Mouse (Mus musculus) ES-E14 (cell line): ENCODE data around the gene Angptl7. TPM values are rescaled to one million over a fixed set of nuclear protein-coding genes. Genes with fewer than 3 reads are reported as not detected.

Source experiments
- DNase-seq: peaks from one replicate; pipeline ENCODE4 v3.0.0-alpha.2; 2013; ENCODE audit warnings: low read depth, low spot score
- H3K27ac ChIP-seq: 2 replicates; pipeline ENCODE4 v1.5.1; 2012; ENCODE audit warnings: low read depth, mild to moderate bottlenecking, low read length, moderate library complexity, mixed read lengths; ENCODE audit not compliant: poor library complexity, insufficient read depth, severe bottlenecking
- H3K36me3 ChIP-seq: 2 replicates; pipeline ENCODE4 v1.6.1; 2012; ENCODE audit warnings: mild to moderate bottlenecking, low read length, moderate library complexity, mixed read lengths; ENCODE audit not compliant: control insufficient read depth, poor library complexity, insufficient read depth, severe bottlenecking
- H3K4me1 ChIP-seq, 2 experiments: fragments of 150-350 bp in 1 of 2; sonication (generic) in 1 of 2; 2 replicates each; pipeline ENCODE4 v1.6.1; 2012; ENCODE audit warnings: low read length in 2 of 2, mild to moderate bottlenecking in 1 of 2, mixed read lengths in 1 of 2; ENCODE audit not compliant: control insufficient read depth in 2 of 2, insufficient read depth in 2 of 2, poor library complexity in 1 of 2
- H3K4me3 ChIP-seq, 2 experiments: fragments of 150-350 bp in 1 of 2; sonication (generic) in 1 of 2; 2 replicates each; pipeline ENCODE4 v1.5.1; 2012; ENCODE audit warnings: low read length in 2 of 2, low read depth in 1 of 2, mild to moderate bottlenecking in 1 of 2, mixed read lengths in 1 of 2; ENCODE audit not compliant: insufficient read depth in 1 of 2, poor library complexity in 1 of 2, severe bottlenecking in 1 of 2
- H3K9ac ChIP-seq: 2 replicates; pipeline ENCODE4 v1.6.1; 2012; ENCODE audit warnings: low read depth, mild to moderate bottlenecking, low read length, mixed read lengths; ENCODE audit not compliant: poor library complexity, insufficient read depth, severe bottlenecking
- H3K9me3 ChIP-seq: fragments of 150-350 bp; sonication (generic); 2 replicates; pipeline ENCODE4 v1.6.1; 2012; ENCODE audit warnings: low read depth, mild to moderate bottlenecking, low read length; ENCODE audit not compliant: control insufficient read depth, insufficient read depth
- CHD2 ChIP-seq: IDR thresholded peaks from 2 replicates; pipeline ENCODE4 v1.6.1; 2014; ENCODE audit warnings: mild to moderate bottlenecking, low read depth, low read length, inconsistent platforms
- HCFC1 ChIP-seq: IDR thresholded peaks from 2 replicates; pipeline ENCODE4 v1.6.1; 2012; ENCODE audit warnings: low read length, inconsistent platforms, borderline replicate concordance; ENCODE audit not compliant: insufficient read depth
- MAFK ChIP-seq: IDR thresholded peaks from 2 replicates; pipeline ENCODE4 v1.6.1; 2014; ENCODE audit warnings: mild to moderate bottlenecking, low read depth, low read length, inconsistent platforms; ENCODE audit not compliant: insufficient read depth
- ZC3H11A ChIP-seq: IDR thresholded peaks from 2 replicates; pipeline ENCODE4 v1.6.1; 2012; ENCODE audit warnings: low read depth, mild to moderate bottlenecking, inconsistent platforms, low read length, borderline replicate concordance
- ZNF384 ChIP-seq: IDR thresholded peaks from 2 replicates; pipeline ENCODE4 v1.6.1; 2012; ENCODE audit warnings: low read depth, low read length, inconsistent platforms
- in situ Hi-C, 2 experiments: fragments of 600-800 bp; cut with MboI; formaldehyde crosslinking; loops; one replicate each; pipeline ENCODE4 v1.15.1; 2025; ENCODE audit warnings: low sequenced_read_pairs in 2 of 2, inconsistent platforms in 1 of 2; ENCODE audit not compliant: unreplicated experiment in 2 of 2
- total RNA-seq: library from RNA; depleted of rRNA; stranded (reverse); fragments of 300-350 nt; gene quantifications from 2 replicates; pipeline ENCODE4 v1.2.3, GENCODE M21; 2012

Gene Angptl7
- total RNA-seq, 1 experiment = 0.13 TPM

- H3K27ac ChIP-seq = no peak overlapping the region; the same call in 1 of the 2 replicates
- peaks cover 0 to 7% of the 10 kb centered on the region in 2 experiments; a peak in 1 of 4 replicates for H3K4me1 ChIP-seq
- no peak overlapping the region for H3K4me3 ChIP-seq
- H3K36me3 ChIP-seq = peaks cover 54% of the 10 kb centered on the region
- no peak overlapping the region for H3K9ac ChIP-seq
- in situ Hi-C loops = no loop called here
- no peak for DNase-seq
- TF ChIP-seq MAFK = no peak
- TF ChIP-seq HCFC1 = no peak
- no peak for TF ChIP-seq ZC3H11A
- no peak for TF ChIP-seq CHD2
- no peak for TF ChIP-seq ZNF384
- no peaks in the 10 kb centered on the region for H3K9me3 ChIP-seq
Observed at GRCm38 (mm10) chr4:148471363-148471806, 28.9 kb downstream of the Angptl7 start.

GRCm38 (mm10) chr4:148469487-148470252 is 30.6 kb downstream of the Angptl7 start:
- H3K36me3 ChIP-seq = peaks cover 55% of the 10 kb centered on the region
- in situ Hi-C loops = no loop called here

GRCm38 (mm10) chr4:148468396-148468795 is 31.9 kb downstream of the Angptl7 start:
- peak overlapping the region; percentile 6; the same call in 1 of the 2 replicates for H3K27ac ChIP-seq
- in situ Hi-C loops = no loop called here
- H3K4me1 ChIP-seq = peaks cover 0 to 7% of the 10 kb centered on the region in 2 experiments; a peak in 1 of 4 replicates
- no peak for DNase-seq
- no peaks in the 10 kb centered on the region for H3K9me3 ChIP-seq
- TF ChIP-seq HCFC1 = no peak
- no peak for TF ChIP-seq ZNF384
- H3K4me3 ChIP-seq = peak overlapping the region in 1 of 2 experiments; percentile 22; a peak in 1 of 4 replicates
- H3K9ac ChIP-seq = peak overlapping the region; percentile 0; the same call in 1 of the 2 replicates
- peaks cover 65% of the 10 kb centered on the region for H3K36me3 ChIP-seq

More at GRCm38 (mm10) chr4:148469487-148470252, 30.6 kb downstream of the Angptl7 start:
- Histone ChIP-seq H3K4me3 (no peak overlapping the region), H3K27ac (no peak overlapping the region), H3K9me3 (no peaks in the 10 kb centered on the region), H3K9ac (no peak overlapping the region), H3K4me1 (peaks cover 0 to 7% of the 10 kb centered on the region in 2 experiments; a peak in 1 of 4 replicates)
- DNase-seq = no peak
- TF ChIP-seq HCFC1 = no peak
- no peak for TF ChIP-seq CHD2

GRCm38 (mm10) chr4:148466511-148467079 is 33.7 kb downstream of the Angptl7 start:
- H3K36me3 ChIP-seq = peaks cover 62% of the 10 kb centered on the region
- no peak for DNase-seq
- H3K4me3 ChIP-seq = no peak overlapping the region
- H3K27ac ChIP-seq = no peak overlapping the region
- no peak overlapping the region for H3K9ac ChIP-seq
- peaks cover 0 to 7% of the 10 kb centered on the region in 2 experiments; a peak in 1 of 4 replicates for H3K4me1 ChIP-seq
- in situ Hi-C loops = no loop called here
- no peaks in the 10 kb centered on the region for H3K9me3 ChIP-seq
- TF ChIP-seq ZNF384 = no peak
- no peak for TF ChIP-seq MAFK
- TF ChIP-seq HCFC1 = no peak
- no peak for TF ChIP-seq ZC3H11A
- TF ChIP-seq CHD2 = no peak
